Mouse (Mus musculus) layer of hippocampus, adult 18-20 months (tissue): ENCODE measurements around the gene Arpc5l. TPM values are rescaled to one million over a fixed set of nuclear protein-coding genes. Genes with fewer than 3 reads are reported as not detected.

Experiments
- total RNA-seq, 2 experiments: library from RNA; stranded (reverse); gene quantifications; 2 replicates each; pipeline ENCODE4 v1.2.3; 2021

Arpc5l gene
- total RNA-seq, 2 experiments from 2014 or later: 91.3 to 96.4 TPM

Other genes with a start within 250 kb of the Arpc5l start
- 1 to 10 TPM; 7.2 to 8.5 TPM for gene Nr6a1, start 77.7 kb upstream of the Arpc5l start, total RNA-seq
- 1 to 10 TPM; 1.2 to 1.3 TPM for gene Olfml2a, start 73.4 kb upstream of the Arpc5l start, total RNA-seq
- gene Wdr38, start 7.9 kb upstream of the Arpc5l start, total RNA-seq: under 1 TPM; 0.71 to 0.79 TPM
- 100 to 1,000 TPM; 283 to 295 TPM for gene Rpl35, start 276 bp downstream of the Arpc5l start, total RNA-seq
- 10 to 100 TPM; 31.4 to 34.5 TPM for gene Golga1, start 60.2 kb downstream of the Arpc5l start, total RNA-seq
- gene Scai, start 185.4 kb downstream of the Arpc5l start, total RNA-seq: 10 to 100 TPM; 48.2 to 50.0 TPM
- 10 to 100 TPM; 67.7 to 68.4 TPM for gene Ppp6c, start 221.1 kb downstream of the Arpc5l start, total RNA-seq